Mouse (Mus musculus) left cerebral cortex, postnatal 10 days (tissue): Measurements from ENCODE around the gene Gm28038. TPM values are rescaled to one million over a fixed set of nuclear protein-coding genes. Genes with fewer than 3 reads are reported as not detected.

ENCODE experiments used
- DNase-seq, 2 experiments: peaks; one replicate each; pipeline ENCODE4 v3.0.0; 2021 to 2022; ENCODE audit warnings: low spot score in 2 of 2, mixed read lengths in 1 of 2; ENCODE audit errors: extremely low spot score in 1 of 2
- intact Hi-C: fragments of 180-260 bp; cut with DNase I; formaldehyde crosslinking; loops from one replicate; pipeline ENCODE4 v1.15.1; 2025
- total RNA-seq, 2 experiments: library from RNA; stranded (reverse); gene quantifications; 2 replicates each; pipeline ENCODE4 v1.2.3; 2021

Gm28038 gene
- total RNA-seq, 2 experiments from 2014 or later = not detected

- no peak for DNase-seq
- intact Hi-C loops = loop anchor here (5.0 kb wide), 1 partner anchor 87 kb away; no protein-coding TSS in a partner anchor
Measured at GRCm38 (mm10) chr2:30269241-30269990, 11.4 kb upstream of the Gm28038 start.

- intact Hi-C loops = no loop called here
- peak; percentile 58 to 79 for DNase-seq
Measured at GRCm38 (mm10) chr2:30270134-30270533, 10.7 kb upstream of the Gm28038 start.

- intact Hi-C loops = no loop called here
- DNase-seq = no peak
Measured at GRCm38 (mm10) chr2:30281651-30282050, 808 bp downstream of the Gm28038 start.

- no peak for DNase-seq
- intact Hi-C loops = no loop called here
Measured at GRCm38 (mm10) chr2:30283193-30283592, 2.4 kb downstream of the Gm28038 start.

GRCm38 (mm10) chr2:30285004-30285403, 4.2 kb downstream of the Gm28038 start:
- intact Hi-C loops = no loop called here
- no peak for DNase-seq

- intact Hi-C loops = no loop called here
- no peak for DNase-seq
Measured at GRCm38 (mm10) chr2:30285416-30286181, 4.8 kb downstream of the Gm28038 start.

- intact Hi-C loops = no loop called here
- peak; percentile 94 to 99 for DNase-seq
Measured at GRCm38 (mm10) chr2:30286192-30287026, 5.6 kb downstream of the Gm28038 start, which contains the start of the genes Dolk and Nup188. Gene Dolk, minus strand, starts transcription at chr2:30286334. Gene Nup188, plus strand, starts transcription at chr2:30286397.

GRCm38 (mm10) chr2:30287027-30287373, 6.2 kb downstream of the Gm28038 start:
- intact Hi-C loops = no loop called here
- DNase-seq = no peak

GRCm38 (mm10) chr2:30299525-30299924, 18.7 kb downstream of the Gm28038 start:
- no peak for DNase-seq

GRCm38 (mm10) chr2:30299966-30300365, 19.1 kb downstream of the Gm28038 start:
- intact Hi-C loops = loop anchor here (5.0 kb wide), 1 partner anchor 37 kb away; no protein-coding TSS in a partner anchor
- no peak for DNase-seq

More at GRCm38 (mm10) chr2:30299525-30299924, 18.7 kb downstream of the Gm28038 start:
- intact Hi-C loops = no loop called here

- intact Hi-C loops = no loop called here
- DNase-seq = no peak
Measured at GRCm38 (mm10) chr2:30306087-30306486, 25.2 kb downstream of the Gm28038 start.

- intact Hi-C loops = no loop called here
- no peak for DNase-seq
Measured at GRCm38 (mm10) chr2:30309351-30309750, 28.5 kb downstream of the Gm28038 start.

- DNase-seq = no peak
- intact Hi-C loops = loop anchor here (10.0 kb wide), 1 partner anchor 397 kb away; no protein-coding TSS in a partner anchor
Measured at GRCm38 (mm10) chr2:30311481-30311880, 30.6 kb downstream of the Gm28038 start.

- DNase-seq = no peak
- intact Hi-C loops = loop anchor here (10.0 kb wide), 1 partner anchor 401 kb away; no protein-coding TSS in a partner anchor
Measured at GRCm38 (mm10) chr2:30316136-30316535, 35.3 kb downstream of the Gm28038 start.

GRCm38 (mm10) chr2:30316955-30317354, 36.1 kb downstream of the Gm28038 start:
- intact Hi-C loops = loop anchor here (10.0 kb wide), 1 partner anchor 402 kb away; no protein-coding TSS in a partner anchor
- DNase-seq = no peak

- DNase-seq = no peak
- intact Hi-C loops = loop anchor here (10.0 kb wide), 1 partner anchor 404 kb away; no protein-coding TSS in a partner anchor
Measured at GRCm38 (mm10) chr2:30319260-30319659, 38.4 kb downstream of the Gm28038 start.

GRCm38 (mm10) chr2:30323111-30323510, 42.3 kb downstream of the Gm28038 start:
- DNase-seq = no peak
- intact Hi-C loops = no loop called here

GRCm38 (mm10) chr2:30325296-30325695, 44.5 kb downstream of the Gm28038 start:
- intact Hi-C loops = no loop called here
- no peak for DNase-seq

GRCm38 (mm10) chr2:30327276-30327675, 46.4 kb downstream of the Gm28038 start:
- intact Hi-C loops = no loop called here
- DNase-seq = no peak
